In genomic region chr10:44444415-44444814, GRCm38 (mm10) we compare ENCODE assay signal across 16 mouse cellular contexts.
DNase-seq lines count a peak whose midpoint lies in the region; ATAC-seq lines count a peak whose summit lies in the region.
"Had no signal": no experiment of that assay in that cellular context is flagged by ENCODE, and none has a peak within 500 bp of the region (broad histone marks: within the 10 kb centered on the region; RNA-seq: fewer than 3 reads in every experiment).

No protein-coding gene starts in this region.

- ATAC-seq in frontal cortex, adult (ENCODE audit: low TSS enrichment): peak; percentile 76
- ATAC-seq: forebrain, postnatal 0 days; hindbrain, postnatal 0 days; intestine, embryonic 16.5 days; Patski had no signal

- no peak for DNase-seq in frontal cortex, postnatal 10 days (ENCODE audit: low spot score in 2 of 2)
- peak; percentile 56 for DNase-seq in CD4-positive helper T cell, adult 2 months (ENCODE audit: low read depth, low spot score)
- peak; percentile 77 for DNase-seq in brain, adult 2 months (ENCODE audit: low read depth, low spot score)
- DNase-seq in telencephalon, adult 2 months (ENCODE audit: low read depth, low spot score): peak; percentile 67
- DNase-seq in cerebellum, adult 8-10 months: no peak
- DNase-seq: adrenal gland, postnatal 14 days; cerebellum, adult 2 months; cerebellum, postnatal 25 days; forebrain, postnatal 0 days; gastrocnemius, postnatal 14 days; heart, postnatal 36 days; kidney, adult 2 months had no signal

Comparison
In these comparisons a context has a peak if more than half of its experiments do, and no peak if none do; other contexts are left out.
1. DNase-seq: peak in CD4-positive helper T cell, adult 2 months (single experiment), brain, adult 2 months (single experiment) and telencephalon, adult 2 months (single experiment); none in frontal cortex, postnatal 10 days (0 of 2) and cerebellum, adult 8-10 months (single experiment).